ENCODE assay signal across 9 mouse cellular contexts in genomic region chr11:43633658-43634401, GRCm38 (mm10). TPM values are rescaled to one million over a fixed set of nuclear protein-coding genes. Genes with fewer than 3 reads are reported as not detected.
DNase-seq lines count a peak whose midpoint lies in the region; ATAC-seq and TF ChIP-seq lines count a peak whose summit lies in the region.
"Had no signal": no experiment of that assay in that cellular context is flagged by ENCODE, and none has a peak within 500 bp of the region (broad histone marks: within the 10 kb centered on the region; RNA-seq: fewer than 3 reads in every experiment).

No protein-coding gene starts in this region.

- no peak for TF ChIP-seq POLR2A in small intestine, adult 2 months (IDR thresholded peaks at IDR 0.05; ENCODE audit: low read depth, low read length)

- peaks cover 9% of the 10 kb centered on the region for H3K4me1 ChIP-seq in embryonic facial prominence, embryonic 12.5 days
- peaks cover 5% of the 10 kb centered on the region; the same call in 1 of the 2 replicates for H3K4me1 ChIP-seq in intestine, postnatal 0 days (replicated peaks; ENCODE audit: control insufficient read depth, insufficient read depth, low read length)
- peaks cover 15% of the 10 kb centered on the region for H3K4me1 ChIP-seq in limb, embryonic 12.5 days (replicated peaks)
- H3K4me1 ChIP-seq in midbrain, embryonic 10.5 days = peaks cover 29% of the 10 kb centered on the region
- peaks cover 14% of the 10 kb centered on the region for H3K4me1 ChIP-seq in small intestine, adult 2 months (ENCODE audit: control insufficient read depth, insufficient read depth, insufficient read length, low read length)

- H3K9ac ChIP-seq in embryonic facial prominence, embryonic 12.5 days = no peak overlapping the region
- no peak overlapping the region; the same call in 1 of the 2 replicates for H3K9ac ChIP-seq in intestine, postnatal 0 days (ENCODE audit: low read depth, low read length)
- H3K9ac ChIP-seq in limb, embryonic 12.5 days (replicated peaks) = no peak overlapping the region

- H3K27me3 ChIP-seq in embryonic facial prominence, embryonic 12.5 days = no peaks in the 10 kb centered on the region
- no peaks in the 10 kb centered on the region for H3K27me3 ChIP-seq in intestine, postnatal 0 days (replicated peaks; ENCODE audit: control insufficient read depth, insufficient read depth, low read length)
- no peaks in the 10 kb centered on the region for H3K27me3 ChIP-seq in limb, embryonic 12.5 days
- H3K27me3 ChIP-seq in midbrain, embryonic 10.5 days (ENCODE audit: low read depth, poor library complexity, severe bottlenecking) = no peaks in the 10 kb centered on the region
- H3K27me3 ChIP-seq in small intestine, adult 2 months (ENCODE audit: control insufficient read depth, insufficient read depth, low read length) = no peaks in the 10 kb centered on the region

- WGBS in embryonic facial prominence, embryonic 12.5 days = 20% methylated on average over 19 of the region's 19 CpGs
- 13% methylated on average over 19 of the region's 19 CpGs for WGBS in intestine, postnatal 0 days
- WGBS in limb, embryonic 12.5 days = 14% methylated on average over 19 of the region's 19 CpGs
- WGBS in midbrain, embryonic 10.5 days = 26% methylated on average over 19 of the region's 19 CpGs
- WGBS in small intestine, adult 2 months = 7% methylated on average over 19 of the region's 19 CpGs

- peak; percentile 49; the same call in 1 of the 2 replicates for ATAC-seq in embryonic facial prominence, embryonic 12.5 days (ENCODE audit: insufficient number of reproducible peaks, insufficient read depth, low FRiP score, low TSS enrichment)
- ATAC-seq in intestine, postnatal 0 days = peak; percentile 75
- ATAC-seq in limb, embryonic 12.5 days (ENCODE audit: insufficient number of reproducible peaks, insufficient read depth, low FRiP score, low TSS enrichment, low read depth) = peak; percentile 85
- no peak for ATAC-seq in erythroblast, adult 5-6 weeks (replicated peaks; ENCODE audit: low FRiP score, poor library complexity, severe bottlenecking)

- H3K4me3 ChIP-seq in embryonic facial prominence, embryonic 12.5 days = no peak overlapping the region
- H3K4me3 ChIP-seq in intestine, postnatal 0 days (ENCODE audit: low read depth, low read length) = no peak overlapping the region
- no peak overlapping the region for H3K4me3 ChIP-seq in limb, embryonic 12.5 days (replicated peaks)
- H3K4me3 ChIP-seq in midbrain, embryonic 10.5 days = peak overlapping the region; percentile 31
- H3K4me3 ChIP-seq in small intestine, adult 2 months (ENCODE audit: low read depth, low read length) = peak overlapping the region; percentile 10; the same call in 1 of the 2 replicates

- TF ChIP-seq CTCF in intestine, postnatal 0 days (IDR thresholded peaks at IDR 0.05; ENCODE audit: low read depth) = peak; percentile 43; the same call in 1 of the 2 replicates
- no peak for TF ChIP-seq CTCF in small intestine, adult 2 months (IDR thresholded peaks at IDR 0.05; ENCODE audit: extremely low read depth, insufficient read length, insufficient replicate concordance, low read depth, low read length)

- peak overlapping the region; percentile 31 for H3K4me2 ChIP-seq in embryonic facial prominence, embryonic 12.5 days (replicated peaks)
- H3K4me2 ChIP-seq in intestine, postnatal 0 days (replicated peaks; ENCODE audit: low read depth) = peak overlapping the region; percentile 46
- H3K4me2 ChIP-seq in limb, embryonic 12.5 days = peak overlapping the region; percentile 40

- no peaks in the 10 kb centered on the region for H3K9me3 ChIP-seq in embryonic facial prominence, embryonic 12.5 days
- H3K9me3 ChIP-seq in intestine, postnatal 0 days (ENCODE audit: control insufficient read depth) = no peaks in the 10 kb centered on the region
- H3K9me3 ChIP-seq in limb, embryonic 12.5 days = no peaks in the 10 kb centered on the region
- H3K9me3 ChIP-seq in midbrain, embryonic 10.5 days (replicated peaks) = no peaks in the 10 kb centered on the region

- peak overlapping the region; percentile 14; the same call in 1 of the 2 replicates for H3K27ac ChIP-seq in embryonic facial prominence, embryonic 12.5 days
- H3K27ac ChIP-seq in intestine, postnatal 0 days (ENCODE audit: low read depth, low read length) = no peak overlapping the region; the same call in 1 of the 2 replicates
- peak overlapping the region; percentile 76 for H3K27ac ChIP-seq in limb, embryonic 12.5 days
- H3K27ac ChIP-seq in midbrain, embryonic 10.5 days (replicated peaks) = peak overlapping the region; percentile 77
- no peak overlapping the region for H3K27ac ChIP-seq in small intestine, adult 2 months (ENCODE audit: insufficient read depth, low read depth, low read length)

- no peaks in the 10 kb centered on the region for H3K36me3 ChIP-seq in embryonic facial prominence, embryonic 12.5 days
- no peaks in the 10 kb centered on the region for H3K36me3 ChIP-seq in intestine, postnatal 0 days (ENCODE audit: control insufficient read depth, insufficient read depth)
- no peaks in the 10 kb centered on the region for H3K36me3 ChIP-seq in limb, embryonic 12.5 days
- H3K36me3 ChIP-seq in midbrain, embryonic 10.5 days = no peaks in the 10 kb centered on the region
- H3K36me3 ChIP-seq in small intestine, adult 2 months (ENCODE audit: control insufficient read depth, insufficient read depth, low read length) = no peaks in the 10 kb centered on the region

- DNase-seq in WW6 (ENCODE audit: low read depth, low spot score) = peak; percentile 86
- DNase-seq in heart, adult 8-10 months (ENCODE audit: low spot score) = peak; percentile 81
- DNase-seq in midbrain, embryonic 10.5 days (ENCODE audit: low spot score) = peak; percentile 65

RNA-seq across cellular contexts. Expression of gene Fabp6, which starts 32.5 kb away (rescaled TPM):
- polyA plus RNA-seq in embryonic facial prominence, embryonic 12.5 days (2016; fragmentation: Nextera tagmentation; extraction: Ambion mirVana) = not detected in 2 replicates
- not detected for total RNA-seq in heart, adult 8-10 months (2022)
- polyA plus RNA-seq in intestine, postnatal 0 days (2015; fragmentation: Nextera tagmentation; extraction: Ambion mirVana) = 88.4 and 127 TPM in 2 replicates
- not detected in 2 replicates for polyA plus RNA-seq in limb, embryonic 12.5 days (2016; fragmentation: Nextera tagmentation; extraction: Ambion mirVana)
- polyA plus RNA-seq in midbrain, embryonic 10.5 days (2016; fragmentation: Nextera tagmentation; extraction: Ambion mirVana) = not detected in 2 replicates
- polyA plus RNA-seq in small intestine, adult 2 months (2012; rRNA removed) = 6.0 TPM in 1 of 2 replicates, not detected in the other
- not detected in 2 replicates for total RNA-seq in erythroblast, adult 5-6 weeks (2015; ENCODE audit: low replicate concordance)
- total RNA-seq in erythroblast, adult 5-6 weeks (2017; ENCODE audit: low replicate concordance) = not detected in 2 replicates
- total RNA-seq: layer of hippocampus, adult 8-10 months had no signal

RNA-seq across cellular contexts. Expression of gene 4933415A04Rik, which starts 47.0 kb away (rescaled TPM):
- 5.6 and 5.9 TPM in 2 replicates for polyA plus RNA-seq in embryonic facial prominence, embryonic 12.5 days (2016; fragmentation: Nextera tagmentation; extraction: Ambion mirVana)
- under 1 TPM; 0.22 to 0.57 (median 0.48) TPM for total RNA-seq in heart, adult 8-10 months (2022)
- 5.3 and 7.9 TPM in 2 replicates for polyA plus RNA-seq in intestine, postnatal 0 days (2015; fragmentation: Nextera tagmentation; extraction: Ambion mirVana)
- polyA plus RNA-seq in limb, embryonic 12.5 days (2016; fragmentation: Nextera tagmentation; extraction: Ambion mirVana) = 4.6 and 6.3 TPM in 2 replicates
- 12.1 and 14.2 TPM in 2 replicates for polyA plus RNA-seq in midbrain, embryonic 10.5 days (2016; fragmentation: Nextera tagmentation; extraction: Ambion mirVana)
- 0.27 and 1.0 TPM in 2 replicates for polyA plus RNA-seq in small intestine, adult 2 months (2012; rRNA removed)
- not detected in 2 replicates for total RNA-seq in erythroblast, adult 5-6 weeks (2015; ENCODE audit: low replicate concordance)
- total RNA-seq in erythroblast, adult 5-6 weeks (2017; ENCODE audit: low replicate concordance) = not detected in 2 replicates

RNA-seq across cellular contexts. Expression of gene Pwwp2a, which starts 48.0 kb away (rescaled TPM):
- polyA plus RNA-seq in embryonic facial prominence, embryonic 12.5 days (2016; fragmentation: Nextera tagmentation; extraction: Ambion mirVana) = 43.0 and 45.7 TPM in 2 replicates
- total RNA-seq in heart, adult 8-10 months (2022) = 10 to 100 TPM; 13.8 to 18.4 (median 15.7) TPM
- polyA plus RNA-seq in intestine, postnatal 0 days (2015; fragmentation: Nextera tagmentation; extraction: Ambion mirVana) = 12.1 and 12.5 TPM in 2 replicates
- 43.4 and 49.7 TPM in 2 replicates for polyA plus RNA-seq in limb, embryonic 12.5 days (2016; fragmentation: Nextera tagmentation; extraction: Ambion mirVana)
- 28.9 and 31.0 TPM in 2 replicates for polyA plus RNA-seq in midbrain, embryonic 10.5 days (2016; fragmentation: Nextera tagmentation; extraction: Ambion mirVana)
- polyA plus RNA-seq in small intestine, adult 2 months (2012; rRNA removed) = 4.2 and 10.1 TPM in 2 replicates
- total RNA-seq in erythroblast, adult 5-6 weeks (2015; ENCODE audit: low replicate concordance) = 24.0 and 27.1 TPM in 2 replicates
- total RNA-seq in erythroblast, adult 5-6 weeks (2017; ENCODE audit: low replicate concordance) = 26.1 and 31.7 TPM in 2 replicates

Comparison
In these comparisons a context has a peak if more than half of its experiments do, and no peak if none do; other contexts are left out.
1. H3K27ac ChIP-seq: peak in embryonic facial prominence, embryonic 12.5 days (single experiment), limb, embryonic 12.5 days (single experiment) and midbrain, embryonic 10.5 days (single experiment); none in intestine, postnatal 0 days (single experiment) and small intestine, adult 2 months (single experiment).
2. H3K4me3 ChIP-seq: peak in midbrain, embryonic 10.5 days (single experiment) and small intestine, adult 2 months (single experiment); none in embryonic facial prominence, embryonic 12.5 days (single experiment), intestine, postnatal 0 days (single experiment) and limb, embryonic 12.5 days (single experiment).
3. RNA of gene Fabp6, which starts 32.5 kb away (polyA plus RNA-seq): 88.4 to 127 TPM in intestine, postnatal 0 days; 6.0 TPM in small intestine, adult 2 months, not detected in embryonic facial prominence, embryonic 12.5 days, not detected in limb, embryonic 12.5 days and not detected in midbrain, embryonic 10.5 days; every median in the first group is over 10 times any median in the second.
4. Peak in every context shown above with its lines, with median percentiles within 50 percentile points of each other: DNase-seq and H3K4me2 ChIP-seq.